Mouse (Mus musculus) heart, embryonic 15.5 days (tissue): ENCODE results near the gene Ptgr2. TPM values are rescaled to one million over a fixed set of nuclear protein-coding genes. Genes with fewer than 3 reads are reported as not detected.
A peak's percentile ranks its signal among the peaks of the same experiment; 100 is the strongest.
"Not testable (repeated sequence)": the region's sequence is repeated elsewhere in the genome, so short reads cannot be mapped to it uniquely, and the experiment has no call there.

Experiments used
- ATAC-seq: fragments of 200-750 bp; cut with Nextera tagmentation; replicated peaks from 2 replicates; pipeline ENCODE4 v1.8.0; 2017; ENCODE audit warnings: low read depth, moderate TSS enrichment; ENCODE audit not compliant: insufficient number of reproducible peaks, insufficient read depth, low FRiP score
- H3K27ac ChIP-seq: fragments of 300-500 bp; sonication (generic); 2 replicates; pipeline ENCODE4 v1.5.1; 2015; ENCODE audit warnings: mild to moderate bottlenecking, inconsistent platforms
- H3K27me3 ChIP-seq: fragments of 300-500 bp; sonication (generic); 2 replicates; pipeline ENCODE4 v1.6.1; 2015; ENCODE audit warnings: inconsistent platforms
- H3K36me3 ChIP-seq: fragments of 300-500 bp; sonication (generic); 2 replicates; pipeline ENCODE4 v1.6.1; 2015; ENCODE audit warnings: mild to moderate bottlenecking, inconsistent platforms
- H3K4me1 ChIP-seq: fragments of 300-500 bp; sonication (generic); replicated peaks from 2 replicates; pipeline ENCODE4 v1.6.1; 2015; ENCODE audit warnings: inconsistent platforms
- H3K4me2 ChIP-seq: fragments of 300-500 bp; sonication (generic); 2 replicates; pipeline ENCODE4 v1.6.1; 2015; ENCODE audit warnings: inconsistent platforms, mild to moderate bottlenecking, moderate library complexity
- H3K4me3 ChIP-seq: fragments of 300-500 bp; sonication (generic); 2 replicates; pipeline ENCODE4 v1.5.1; 2015; ENCODE audit warnings: mild to moderate bottlenecking, inconsistent platforms
- H3K9ac ChIP-seq: fragments of 300-500 bp; sonication (generic); 2 replicates; pipeline ENCODE4 v1.6.1; 2015; ENCODE audit warnings: mild to moderate bottlenecking, inconsistent platforms
- H3K9me3 ChIP-seq: fragments of 300-500 bp; sonication (generic); replicated peaks from 2 replicates; pipeline ENCODE4 v1.6.1; 2016; ENCODE audit warnings: inconsistent platforms
- WGBS: fragments of 180-500 bp; shearing (Covaris S2); methylation state at CpG from one replicate; pipeline ENCODE4 v1.1.7; 2015; ENCODE audit warnings: mixed read lengths; 5-methylcytosine and 5-hydroxymethylcytosine counted together
- polyA plus RNA-seq: library from polyadenylated mRNA; unstranded; fragments of >200 nt; fragmentation: Nextera tagmentation; extraction: Ambion mirVana; gene quantifications from 2 replicates; pipeline ENCODE4 v1.2.1, GENCODE M21; 2015

Ptgr2 gene
- polyA plus RNA-seq: 69.3 and 89.7 TPM in 2 replicates

DNA sequence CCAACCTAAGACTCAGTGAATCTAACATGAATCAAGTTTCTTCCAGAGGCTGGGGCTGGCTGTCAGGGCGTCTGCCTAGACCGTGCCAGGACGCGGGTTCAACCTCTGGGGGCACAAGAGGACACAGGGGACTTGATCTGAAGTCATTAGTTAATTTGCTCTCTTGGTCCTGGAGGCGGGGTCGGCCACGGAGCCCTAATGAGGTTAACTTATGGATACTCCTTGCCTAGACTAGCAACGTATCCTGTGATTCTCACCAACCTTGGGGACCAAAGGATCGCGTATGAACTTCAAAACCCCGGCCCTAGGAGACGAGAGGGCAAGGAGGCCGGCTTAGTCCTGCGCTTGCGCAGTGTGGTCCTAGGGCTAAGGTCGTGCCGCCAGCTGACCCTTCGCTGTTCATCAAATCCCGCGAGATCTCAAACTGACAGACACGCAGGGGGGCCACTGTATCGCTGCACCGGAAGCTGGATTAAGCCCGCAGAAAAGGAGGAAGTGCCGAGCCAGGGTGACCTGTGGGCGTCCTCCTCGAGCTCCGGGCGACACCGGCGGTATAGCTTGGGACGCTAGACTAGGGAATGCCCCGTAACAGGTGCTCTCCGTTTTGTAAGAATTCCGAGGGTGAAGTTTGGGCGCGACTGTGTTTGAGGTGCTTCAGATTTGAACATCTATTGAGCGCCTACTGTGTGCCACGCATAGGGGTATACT lies at the start of gene Ptgr2:
Gene Ptgr2, plus strand, starts transcription at position 348 of the 708 bp plus-strand sequence.
- no peaks in the 10 kb centered on the region for H3K36me3 ChIP-seq
- H3K4me1 ChIP-seq: peaks cover 10% of the 10 kb centered on the region
- under 1% methylated on average over 39 of the region's 39 CpGs for WGBS

DNA sequence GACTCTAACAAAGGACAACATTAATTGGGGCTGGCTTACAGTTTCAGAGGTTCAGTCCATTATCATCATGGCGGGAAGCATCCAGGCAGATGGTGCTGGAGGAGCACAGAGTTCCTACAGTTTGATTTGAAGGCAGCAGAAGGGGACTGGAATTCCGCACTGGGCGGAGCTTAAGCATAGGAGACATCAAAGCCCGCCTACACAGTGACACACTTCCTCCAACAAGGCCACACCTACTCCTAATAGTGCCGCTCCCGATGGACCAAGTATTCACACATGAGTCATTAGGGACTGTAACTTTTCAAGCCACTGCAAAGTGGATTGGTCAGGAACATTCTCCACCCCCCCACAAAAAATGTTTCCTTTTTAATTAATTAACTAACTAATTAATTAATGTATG lies 49.5 kb upstream of the Ptgr2 start:
- Histone ChIP-seq H3K4me1 (no peaks in the 10 kb centered on the region), H3K36me3 (no peaks in the 10 kb centered on the region), H3K9me3 (no peaks in the 10 kb centered on the region), H3K4me3 (no peak overlapping the region), H3K4me2 (no peak overlapping the region), H3K27me3 (no peaks in the 10 kb centered on the region), H3K9ac (no peak overlapping the region), H3K27ac (no peak overlapping the region)
- 91% methylated on average over 6 of the region's 6 CpGs for WGBS
- no peak for ATAC-seq

More for the DNA sequence above, at the start of gene Ptgr2:
- Histone ChIP-seq H3K4me3 (peak within 1 kb of the TSS; percentile 55), H3K27ac (peak within 1 kb of the TSS; percentile 76), H3K9me3 (no peaks in the 10 kb centered on the region), H3K27me3 (no peaks in the 10 kb centered on the region), H3K4me2 (peak within 1 kb of the TSS; percentile 65), H3K9ac (peak within 1 kb of the TSS; percentile 60)
- peak; percentile 97 for ATAC-seq

DNA sequence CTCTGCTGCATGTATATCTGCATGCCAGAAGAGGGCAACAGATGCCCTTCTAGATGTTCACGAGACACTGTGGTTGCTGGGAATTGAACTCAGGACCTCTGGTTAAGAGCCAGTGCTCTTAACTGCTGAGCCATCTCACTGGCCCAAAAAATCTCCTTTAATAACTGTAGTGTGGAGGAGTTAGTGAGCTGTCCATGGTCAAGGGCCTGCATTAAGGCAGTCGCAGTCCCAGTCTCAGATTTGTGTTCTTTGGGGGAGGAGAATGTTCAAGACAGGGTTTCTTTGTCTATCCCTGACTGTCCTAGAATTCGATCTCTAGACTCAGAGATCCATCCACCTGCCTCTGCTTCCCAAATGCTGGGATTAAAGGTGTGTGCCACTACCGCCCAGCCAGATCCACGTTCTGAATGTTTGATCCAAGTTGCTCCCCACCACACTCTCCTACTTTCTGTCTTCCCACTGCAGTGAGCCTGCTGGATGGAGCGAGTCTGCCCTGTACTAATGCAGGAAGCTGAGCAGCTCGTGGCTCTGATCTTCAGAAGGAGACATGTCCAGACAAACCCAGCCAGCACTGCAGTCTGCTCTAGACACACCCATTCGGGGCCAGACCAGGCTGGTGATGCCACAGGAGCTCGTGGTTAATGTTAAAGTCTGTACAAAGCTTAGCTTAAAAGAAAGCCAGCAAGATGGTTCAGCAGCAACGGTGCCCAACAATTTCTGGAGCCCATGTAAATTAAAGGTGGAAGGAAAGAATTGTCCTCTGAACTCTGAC lies 48.9 kb upstream of the Ptgr2 start:
- Histone ChIP-seq H3K36me3 (no peaks in the 10 kb centered on the region), H3K9me3 (no peaks in the 10 kb centered on the region), H3K27ac (no peak overlapping the region), H3K4me1 (no peaks in the 10 kb centered on the region), H3K4me2 (no peak overlapping the region), H3K4me3 (no peak overlapping the region), H3K27me3 (no peaks in the 10 kb centered on the region), H3K9ac (no peak overlapping the region)
- 74% methylated on average over 10 of the region's 10 CpGs for WGBS
- ATAC-seq: no peak

DNA sequence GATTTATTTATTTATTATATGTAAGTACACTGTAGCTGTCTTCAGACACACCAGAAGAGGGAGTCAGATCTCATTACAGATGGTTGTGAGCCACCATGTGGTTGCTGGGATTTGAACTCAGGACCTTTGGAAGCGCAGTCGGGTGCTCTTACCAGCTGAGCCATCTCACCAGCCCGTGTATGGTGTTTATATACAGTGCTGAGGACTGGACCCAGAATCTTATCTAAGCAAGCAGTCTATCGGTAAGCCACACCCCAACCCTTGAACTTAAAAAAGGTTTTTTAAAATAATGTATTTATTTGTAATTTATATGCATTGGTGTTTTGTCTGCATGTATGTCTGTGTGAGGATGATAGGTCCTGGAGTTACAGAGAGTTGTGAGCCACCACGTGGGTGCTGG lies 48.0 kb upstream of the Ptgr2 start:
- H3K4me1 ChIP-seq, H3K36me3 ChIP-seq, H3K4me3 ChIP-seq, ATAC-seq, H3K27me3 ChIP-seq, H3K9ac ChIP-seq, H3K9me3 ChIP-seq, H3K27ac ChIP-seq, H3K4me2 ChIP-seq: not testable (repeated sequence)
- 84% methylated on average over 5 of the region's 5 CpGs for WGBS

DNA sequence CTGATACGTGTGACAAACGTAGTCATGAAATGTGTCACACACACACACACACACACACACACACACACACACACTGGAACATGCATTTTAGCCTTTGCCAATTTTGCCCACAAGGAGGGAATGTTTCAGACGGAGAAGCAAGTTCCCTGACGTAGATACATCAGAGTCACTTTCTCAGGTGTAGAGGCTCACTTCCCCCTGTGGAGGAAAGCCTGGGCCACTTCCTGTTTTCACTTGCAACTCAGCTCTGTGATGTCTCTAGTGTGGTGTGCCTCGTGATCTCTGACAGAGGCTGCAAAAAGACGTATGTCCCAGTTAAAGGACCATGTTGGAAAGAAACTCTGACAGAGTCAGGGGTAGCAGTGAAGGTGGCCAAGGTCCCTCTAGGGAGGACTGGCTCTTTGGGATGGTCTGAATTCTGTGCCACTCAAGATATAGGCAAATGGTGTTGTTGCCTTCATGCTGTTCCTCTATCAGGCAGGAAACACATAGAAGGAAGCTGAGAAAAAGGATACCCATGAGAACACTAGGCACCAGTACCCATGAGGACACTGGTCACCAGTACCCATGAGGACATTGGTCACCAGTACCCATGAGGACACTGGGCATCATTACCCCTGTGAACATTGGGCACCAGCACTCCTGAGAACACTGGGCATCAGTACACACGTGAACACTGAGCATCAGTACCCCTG lies 41.8 kb upstream of the Ptgr2 start:
- Histone ChIP-seq H3K9ac (no peak overlapping the region), H3K4me3 (no peak overlapping the region), H3K27ac (no peak overlapping the region), H3K9me3 (no peaks in the 10 kb centered on the region), H3K4me2 (no peak overlapping the region), H3K27me3 (no peaks in the 10 kb centered on the region), H3K36me3 (no peaks in the 10 kb centered on the region), H3K4me1 (no peaks in the 10 kb centered on the region)
- WGBS: 65% methylated on average over 7 of the region's 7 CpGs
- ATAC-seq: no peak

DNA sequence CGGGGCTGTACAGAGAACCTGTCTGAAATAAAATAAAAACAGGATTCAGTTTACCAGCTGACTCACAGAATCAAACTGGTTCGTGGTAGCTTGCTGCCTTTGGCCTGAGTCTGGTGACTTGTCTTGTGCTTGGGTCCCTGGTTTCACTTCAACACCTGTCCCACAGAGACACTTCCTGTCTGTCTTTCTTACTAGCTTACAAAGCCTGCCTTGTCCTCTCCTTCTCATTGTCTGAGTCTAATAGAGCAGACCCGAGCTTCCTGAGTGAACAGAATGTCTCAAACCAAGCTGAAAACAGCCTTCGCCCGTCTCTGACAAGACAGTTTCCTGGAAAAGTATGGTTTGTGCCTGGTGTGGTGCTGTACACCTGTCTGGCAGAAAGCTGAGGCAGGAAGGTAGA lies 39.3 kb upstream of the Ptgr2 start:
- H3K4me1 ChIP-seq: no peaks in the 10 kb centered on the region
- no peak overlapping the region for H3K27ac ChIP-seq
- no peaks in the 10 kb centered on the region for H3K9me3 ChIP-seq
- no peak overlapping the region for H3K4me3 ChIP-seq
- no peaks in the 10 kb centered on the region for H3K27me3 ChIP-seq
- H3K4me2 ChIP-seq: no peak overlapping the region
- ATAC-seq: no peak
- WGBS: 59% methylated on average over 5 of the region's 5 CpGs
- H3K36me3 ChIP-seq: no peaks in the 10 kb centered on the region
- H3K9ac ChIP-seq: no peak overlapping the region

DNA sequence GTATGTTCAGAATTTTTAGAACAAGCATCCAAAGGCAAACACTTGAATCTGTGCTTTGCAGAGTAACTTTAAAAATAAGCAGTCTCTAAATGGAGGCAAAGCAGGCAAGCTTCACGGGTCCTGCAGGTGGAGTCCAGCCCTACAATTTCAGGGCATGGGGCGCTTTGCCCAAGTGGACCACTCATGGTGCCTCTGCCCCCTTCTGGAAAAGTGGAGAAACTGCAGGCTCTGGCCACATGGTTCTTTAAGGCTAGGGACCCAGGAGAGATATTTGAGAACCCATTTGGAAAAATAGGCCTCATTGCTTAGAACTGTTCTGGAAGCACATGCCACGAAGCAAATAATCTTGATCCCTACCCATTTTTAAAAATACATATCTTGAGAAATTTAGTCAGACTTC lies 35.8 kb upstream of the Ptgr2 start:
- H3K27ac ChIP-seq: no peak overlapping the region
- H3K4me3 ChIP-seq: no peak overlapping the region
- H3K4me1 ChIP-seq: no peaks in the 10 kb centered on the region
- no peak overlapping the region for H3K4me2 ChIP-seq
- 8% methylated on average over 3 of the region's 3 CpGs for WGBS
- no peaks in the 10 kb centered on the region for H3K9me3 ChIP-seq
- no peak overlapping the region for H3K9ac ChIP-seq
- ATAC-seq: no peak
- H3K27me3 ChIP-seq: no peaks in the 10 kb centered on the region
- no peaks in the 10 kb centered on the region for H3K36me3 ChIP-seq

DNA sequence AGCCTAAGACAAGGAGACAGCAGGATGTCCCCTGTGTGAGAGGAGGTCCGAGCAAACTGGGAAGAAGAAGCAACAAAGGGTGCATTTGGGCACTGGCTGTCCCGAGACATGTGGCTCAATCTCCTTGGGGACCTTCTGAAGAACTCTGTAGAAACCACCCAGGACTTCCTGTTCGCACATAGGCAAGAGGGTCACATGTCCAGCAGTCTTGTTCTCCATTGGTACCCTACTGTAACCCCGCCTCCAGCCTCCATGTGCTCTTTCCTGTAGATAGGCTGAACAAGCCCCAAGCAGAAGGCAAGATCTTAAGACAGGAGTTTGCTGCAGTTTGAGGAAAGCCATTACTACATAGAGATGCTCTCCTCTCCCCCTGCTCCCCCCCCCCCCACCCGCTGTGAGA lies 32.2 kb upstream of the Ptgr2 start:
- ATAC-seq: no peak
- no peaks in the 10 kb centered on the region for H3K36me3 ChIP-seq
- H3K4me1 ChIP-seq: no peaks in the 10 kb centered on the region
- H3K4me2 ChIP-seq: no peak overlapping the region
- no peak overlapping the region for H3K4me3 ChIP-seq
- H3K27me3 ChIP-seq: no peaks in the 10 kb centered on the region
- H3K27ac ChIP-seq: no peak overlapping the region
- no peak overlapping the region for H3K9ac ChIP-seq
- H3K9me3 ChIP-seq: no peaks in the 10 kb centered on the region
- 80% methylated on average over 5 of the region's 5 CpGs for WGBS

DNA sequence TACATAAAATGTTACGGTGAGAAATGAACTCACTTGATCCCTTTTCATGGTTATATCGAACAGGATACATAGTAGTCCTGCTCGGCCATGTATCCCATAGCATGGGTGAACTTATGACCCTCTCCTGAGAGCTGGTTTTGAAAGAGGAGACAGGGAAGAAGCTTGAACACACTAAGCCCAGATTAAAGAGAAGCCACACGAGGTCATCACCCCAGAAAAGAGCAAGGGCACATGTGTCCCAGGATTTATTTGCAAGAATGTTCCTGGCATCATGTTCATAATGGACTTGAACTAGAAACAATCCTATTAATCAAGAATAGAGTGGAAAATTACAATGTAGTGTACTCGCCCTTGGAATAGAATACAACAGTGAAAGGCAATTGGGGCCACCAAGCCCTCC lies 30.1 kb upstream of the Ptgr2 start:
- no peak overlapping the region for H3K27ac ChIP-seq
- no peak overlapping the region for H3K9ac ChIP-seq
- no peak overlapping the region for H3K4me3 ChIP-seq
- no peaks in the 10 kb centered on the region for H3K27me3 ChIP-seq
- no peak overlapping the region for H3K4me2 ChIP-seq
- 70% methylated on average over 5 of the region's 5 CpGs for WGBS
- no peaks in the 10 kb centered on the region for H3K4me1 ChIP-seq
- no peaks in the 10 kb centered on the region for H3K9me3 ChIP-seq
- no peaks in the 10 kb centered on the region for H3K36me3 ChIP-seq
- ATAC-seq: no peak

DNA sequence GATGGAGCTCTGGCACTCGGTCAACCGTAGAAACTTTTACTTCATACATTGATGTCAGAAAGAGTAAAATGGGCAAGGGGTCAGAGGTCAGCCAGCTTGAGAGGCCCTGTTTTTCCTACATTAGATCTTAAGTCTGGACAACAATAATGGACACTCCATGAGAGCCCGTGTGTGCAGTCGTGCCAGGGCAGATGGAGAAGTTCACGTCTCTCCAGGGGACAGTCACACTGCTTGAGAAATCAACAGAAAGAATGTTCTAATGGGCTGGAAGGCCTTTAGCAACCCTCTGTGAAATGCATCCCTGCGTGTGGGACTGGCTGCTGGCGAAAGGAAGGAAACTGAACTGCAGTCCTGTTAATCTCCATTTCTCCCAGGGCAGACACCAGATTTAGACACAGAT lies 24.7 kb upstream of the Ptgr2 start:
- 66% methylated on average over 7 of the region's 7 CpGs for WGBS
- Histone ChIP-seq H3K4me2 (no peak overlapping the region), H3K4me3 (no peak overlapping the region), H3K27ac (no peak overlapping the region), H3K9me3 (no peaks in the 10 kb centered on the region), H3K4me1 (no peaks in the 10 kb centered on the region), H3K36me3 (no peaks in the 10 kb centered on the region), H3K9ac (no peak overlapping the region), H3K27me3 (no peaks in the 10 kb centered on the region)
- no peak for ATAC-seq

DNA sequence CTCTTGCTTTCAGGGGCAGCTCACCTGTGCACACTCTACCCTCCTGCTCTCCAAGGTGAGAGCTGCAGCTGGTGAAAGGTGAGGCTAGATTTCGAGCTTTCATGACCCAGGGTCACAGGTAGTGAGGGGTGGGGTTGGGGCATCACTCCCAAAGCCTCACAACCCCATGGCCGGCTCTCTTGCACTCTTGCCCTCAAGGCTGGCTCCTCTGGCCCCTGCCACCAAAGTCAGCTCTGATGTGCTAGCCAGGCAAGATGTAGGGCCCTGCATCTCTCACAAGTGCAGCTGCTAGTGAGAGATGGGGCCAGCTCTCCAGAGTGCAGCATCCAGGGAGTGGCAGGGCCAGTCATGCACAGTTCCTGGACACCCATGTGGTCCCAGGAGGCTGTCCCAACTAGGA lies 17.8 kb upstream of the Ptgr2 start:
- no peak overlapping the region for H3K9ac ChIP-seq
- H3K4me1 ChIP-seq: no peaks in the 10 kb centered on the region
- H3K4me2 ChIP-seq: no peak overlapping the region
- ATAC-seq: no peak
- no peak overlapping the region for H3K27ac ChIP-seq
- H3K36me3 ChIP-seq: no peaks in the 10 kb centered on the region
- no peaks in the 10 kb centered on the region for H3K9me3 ChIP-seq
- 55% methylated on average over 2 of the region's 2 CpGs for WGBS
- no peaks in the 10 kb centered on the region for H3K27me3 ChIP-seq
- no peak overlapping the region for H3K4me3 ChIP-seq
